Mouse (Mus musculus) embryonic fibroblast, embryonic 13.5 days (primary cell): ENCODE results near the gene Rpl36al. TPM values are rescaled to one million over a fixed set of nuclear protein-coding genes. Genes with fewer than 3 reads are reported as not detected.

Experiments used
- H3K27ac ChIP-seq: 2 replicates; pipeline ENCODE4 v1.5.1; 2012; ENCODE audit warnings: low read length, control low read depth, inconsistent platforms; ENCODE audit not compliant: insufficient read depth
- H3K4me1 ChIP-seq: 2 replicates; pipeline ENCODE4 v1.6.1; 2011; ENCODE audit warnings: low read length; ENCODE audit not compliant: control insufficient read depth, insufficient read depth
- H3K4me3 ChIP-seq: 2 replicates; pipeline ENCODE4 v1.5.1; 2011; ENCODE audit warnings: mild to moderate bottlenecking, control low read depth, low read length; ENCODE audit not compliant: insufficient read depth
- CTCF ChIP-seq: IDR thresholded peaks from 2 replicates; pipeline ENCODE4 v1.5.1; 2011; ENCODE audit warnings: mild to moderate bottlenecking, control low read depth, low read length, moderate library complexity, borderline replicate concordance; ENCODE audit not compliant: insufficient read depth
- POLR2A ChIP-seq: IDR thresholded peaks from 2 replicates; pipeline ENCODE4 v1.6.1; 2011; ENCODE audit warnings: low read depth, mild to moderate bottlenecking, control low read depth, low read length, moderate library complexity
- polyA plus RNA-seq: library from polyadenylated mRNA; stranded (reverse); fragments of >200 nt; gene quantifications from 2 replicates; pipeline ENCODE4 v1.2.4, GENCODE M21; 2011; ENCODE audit warnings: low read depth; ENCODE audit not compliant: missing spikeins, insufficient read length

The Rpl36al gene
- polyA plus RNA-seq, 1 experiment: 395 TPM

DNA sequence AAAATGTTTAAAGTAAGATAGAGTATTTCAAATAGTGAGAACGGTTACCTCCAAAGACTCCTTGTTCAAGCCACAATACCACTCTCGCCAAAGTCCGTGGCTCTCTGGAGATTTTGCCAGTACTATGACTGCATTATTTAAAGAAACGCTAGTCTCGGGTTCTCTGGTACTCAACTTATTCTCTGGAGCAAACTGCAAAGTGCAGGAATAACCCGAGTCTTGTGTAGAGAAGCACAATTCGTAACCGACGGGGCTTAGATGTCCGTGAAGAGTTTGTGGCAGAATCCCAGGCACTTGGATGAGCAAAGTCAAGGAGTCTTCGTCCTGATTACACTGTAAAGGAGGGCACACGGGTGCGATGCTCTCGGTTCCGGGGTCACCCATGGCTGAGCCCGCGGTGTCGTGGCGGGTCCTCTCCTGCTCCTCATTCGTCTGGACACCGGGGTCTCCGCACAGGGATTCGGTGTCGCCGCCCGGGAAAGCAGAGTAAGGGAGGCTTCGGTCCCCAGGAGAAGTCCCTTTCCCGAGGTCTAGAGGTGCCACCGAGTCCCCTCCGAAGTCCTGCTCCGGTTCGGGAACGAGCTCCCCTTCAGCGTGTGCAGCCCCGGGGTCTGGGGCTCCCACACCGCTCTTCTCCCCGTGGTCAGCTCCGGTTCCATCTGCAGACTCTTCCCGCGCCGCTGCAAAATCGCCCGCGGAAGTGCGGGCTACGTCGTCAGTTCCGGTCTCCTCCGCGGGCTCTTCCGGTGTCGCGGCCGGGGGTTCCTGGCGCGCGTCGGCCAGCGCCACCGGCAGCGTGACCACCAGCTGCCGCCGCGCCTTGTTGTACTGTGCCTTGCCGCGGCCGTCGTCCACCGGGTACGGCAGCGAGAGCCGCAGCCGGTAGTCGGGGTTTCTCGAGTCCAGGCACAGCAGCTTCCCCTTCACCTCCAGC is 12.8 kb upstream of the Rpl36al start, which contains the start of gene Gm49383:
Gm49383 (minus strand) TSS at position 661 of the 934 bp plus-strand sequence.
- H3K4me1 ChIP-seq: peaks cover 5% of the 10 kb centered on the region
- H3K4me3 ChIP-seq: peak within 1 kb of the TSS; percentile 59
- peak within 1 kb of the TSS; percentile 77 for H3K27ac ChIP-seq
- TF ChIP-seq POLR2A (peak; percentile 94), CTCF (no peak)

GRCm38 (mm10) chr12:69192637-69193036 is 8.8 kb upstream of the Rpl36al start:
- Histone ChIP-seq H3K4me1 (no peaks in the 10 kb centered on the region), H3K4me3 (no peak overlapping the region), H3K27ac (no peak overlapping the region)
- TF ChIP-seq CTCF (no peak), POLR2A (no peak)

DNA sequence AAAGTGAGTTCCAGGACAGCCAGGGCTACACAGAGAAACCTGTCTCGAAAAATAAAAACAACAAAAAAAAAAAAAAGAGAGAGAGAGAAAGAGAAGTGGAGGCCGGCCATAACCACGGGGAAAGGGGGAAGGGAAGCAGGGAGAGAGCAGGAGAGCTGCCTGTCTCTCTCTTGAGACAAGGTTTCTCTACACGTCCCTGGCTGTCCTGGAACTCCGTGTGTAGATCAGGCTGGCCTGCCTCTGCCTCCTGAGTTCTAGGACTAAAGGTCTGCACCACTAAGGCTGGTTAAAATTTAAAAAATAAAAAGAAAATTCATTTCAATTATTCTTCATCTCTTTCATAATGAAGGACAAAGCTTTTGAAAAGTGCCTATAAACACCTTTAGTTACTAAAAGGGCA is 7.5 kb upstream of the Rpl36al start:
- H3K4me3 ChIP-seq: no peak overlapping the region
- TF ChIP-seq CTCF: no peak
- TF ChIP-seq POLR2A: no peak

GRCm38 (mm10) chr12:69190522-69190921 is 6.6 kb upstream of the Rpl36al start:
- H3K4me1 ChIP-seq: peaks cover 3% of the 10 kb centered on the region; the same call in 1 of the 2 replicates
- no peak overlapping the region for H3K27ac ChIP-seq
- H3K4me3 ChIP-seq: no peak overlapping the region
- TF ChIP-seq CTCF (no peak), POLR2A (no peak)

More for the DNA sequence above, 7.5 kb upstream of the Rpl36al start:
- no peak overlapping the region for H3K27ac ChIP-seq
- peaks cover 3% of the 10 kb centered on the region; the same call in 1 of the 2 replicates for H3K4me1 ChIP-seq

- H3K27ac ChIP-seq: no peak overlapping the region
- TF ChIP-seq POLR2A (no peak), CTCF (no peak)
- peaks cover 6% of the 10 kb centered on the region for H3K4me1 ChIP-seq
- no peak overlapping the region for H3K4me3 ChIP-seq
Observed at GRCm38 (mm10) chr12:69190074-69190473, 6.2 kb upstream of the Rpl36al start.

- TF ChIP-seq POLR2A: no peak
- no peak for TF ChIP-seq CTCF
- Histone ChIP-seq H3K4me3 (peak overlapping the region; percentile 13; the same call in 1 of the 2 replicates), H3K27ac (no peak overlapping the region), H3K4me1 (peaks cover 6% of the 10 kb centered on the region)
Observed at GRCm38 (mm10) chr12:69186811-69187471, 3.1 kb upstream of the Rpl36al start.

DNA sequence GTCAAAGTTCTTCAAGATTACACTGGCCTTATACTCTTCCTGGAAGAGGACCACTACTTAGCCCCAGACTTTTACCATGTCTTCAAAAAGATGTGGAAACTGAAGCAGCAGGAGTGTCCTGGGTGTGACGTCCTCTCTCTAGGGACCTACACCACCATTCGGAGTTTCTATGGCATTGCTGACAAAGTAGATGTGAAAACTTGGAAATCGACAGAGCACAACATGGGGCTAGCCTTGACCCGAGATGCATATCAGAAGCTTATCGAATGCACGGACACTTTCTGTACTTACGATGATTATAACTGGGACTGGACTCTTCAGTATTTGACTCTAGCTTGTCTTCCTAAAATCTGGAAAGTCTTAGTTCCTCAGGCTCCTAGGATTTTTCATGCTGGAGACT is 1.5 kb upstream of the Rpl36al start:
- no peak for TF ChIP-seq CTCF
- TF ChIP-seq POLR2A: no peak
- H3K27ac ChIP-seq: no peak overlapping the region
- peak overlapping the region; percentile 94 for H3K4me3 ChIP-seq
- peaks cover 6% of the 10 kb centered on the region for H3K4me1 ChIP-seq

DNA sequence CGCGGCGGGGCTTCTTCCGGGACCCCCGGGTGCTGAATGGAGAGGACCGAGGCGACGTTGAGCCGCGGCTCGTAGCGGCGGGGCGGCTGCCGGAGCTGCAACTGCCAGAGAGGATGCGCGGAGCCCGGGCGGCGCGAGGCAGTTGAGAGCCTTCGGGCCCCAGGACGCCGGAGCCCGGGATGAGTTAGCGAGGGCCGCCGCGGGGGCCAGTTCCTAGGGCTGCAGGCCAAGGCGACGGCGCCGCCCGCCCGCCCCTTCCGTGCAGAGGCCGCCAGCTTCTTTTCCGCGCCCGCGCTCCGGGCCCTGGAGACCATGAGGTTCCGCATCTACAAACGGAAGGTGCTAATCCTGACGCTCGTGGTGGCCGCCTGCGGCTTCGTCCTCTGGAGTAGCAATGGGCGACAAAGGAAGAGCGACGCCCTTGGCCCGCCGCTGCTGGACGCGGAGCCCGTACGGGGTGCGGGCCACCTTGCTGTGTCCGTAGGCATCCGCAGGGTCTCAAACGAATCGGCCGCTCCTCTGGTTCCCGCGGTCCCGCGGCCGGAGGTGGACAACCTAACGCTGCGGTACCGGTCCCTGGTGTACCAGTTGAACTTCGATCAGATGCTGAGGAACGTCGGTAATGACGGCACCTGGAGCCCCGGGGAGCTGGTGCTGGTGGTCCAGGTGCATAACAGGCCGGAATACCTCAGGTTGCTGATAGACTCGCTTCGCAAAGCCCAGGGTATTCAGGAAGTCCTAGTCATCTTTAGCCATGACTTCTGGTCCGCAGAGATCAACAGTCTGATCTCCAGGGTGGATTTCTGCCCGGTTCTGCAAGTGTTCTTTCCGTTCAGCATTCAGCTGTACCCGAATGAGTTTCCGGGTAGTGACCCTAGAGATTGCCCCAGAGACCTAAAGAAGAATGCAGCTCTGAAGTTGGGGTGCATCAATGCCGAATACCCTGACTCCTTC is 736 bp upstream of the Rpl36al start:
- Histone ChIP-seq H3K4me3 (peak overlapping the region; percentile 94), H3K4me1 (peaks cover 6% of the 10 kb centered on the region), H3K27ac (peak overlapping the region; percentile 84)
- TF ChIP-seq CTCF (no peak), POLR2A (no peak)

DNA sequence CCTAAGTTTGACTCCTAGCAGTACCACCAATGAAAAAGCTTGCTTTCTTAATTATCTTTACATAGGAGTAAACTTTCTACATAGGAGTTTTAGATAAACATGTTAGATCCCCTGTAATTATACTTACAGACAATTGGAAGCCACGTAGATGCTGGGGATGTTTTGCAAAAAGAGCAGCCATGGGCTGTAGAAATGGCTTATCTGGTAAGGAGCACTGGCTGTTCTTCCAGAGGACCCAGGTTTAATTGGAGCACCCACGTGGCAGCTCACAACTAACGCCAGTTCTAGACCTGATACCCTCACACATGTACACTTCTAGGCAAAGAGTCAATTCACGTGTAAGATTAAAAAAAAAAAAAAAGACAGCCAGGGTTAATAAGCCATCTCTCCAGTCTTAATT is 2.1 kb downstream of the Rpl36al start:
- TF ChIP-seq POLR2A (0 out of 2 replicates have a peak, but pooled peaks have one; percentile 21), CTCF (no peak)
- Histone ChIP-seq H3K4me1 (peaks cover 3% of the 10 kb centered on the region; the same call in 1 of the 2 replicates), H3K27ac (no peak overlapping the region), H3K4me3 (no peak overlapping the region)
